Mouse (Mus musculus) right cerebral cortex, adult 18-20 months (tissue): Measurements from ENCODE around the gene Epo.

Experiments used
- DNase-seq: peaks from one replicate; pipeline ENCODE4 v3.0.0; 2022; ENCODE audit warnings: mixed read lengths

Gene Epo

GRCm38 (mm10) chr5:137474351-137474750 is 58.7 kb downstream of the Epo start:
- no peak for DNase-seq

- DNase-seq: no peak
Measured at GRCm38 (mm10) chr5:137472252-137472904, 60.7 kb downstream of the Epo start.

DNA sequence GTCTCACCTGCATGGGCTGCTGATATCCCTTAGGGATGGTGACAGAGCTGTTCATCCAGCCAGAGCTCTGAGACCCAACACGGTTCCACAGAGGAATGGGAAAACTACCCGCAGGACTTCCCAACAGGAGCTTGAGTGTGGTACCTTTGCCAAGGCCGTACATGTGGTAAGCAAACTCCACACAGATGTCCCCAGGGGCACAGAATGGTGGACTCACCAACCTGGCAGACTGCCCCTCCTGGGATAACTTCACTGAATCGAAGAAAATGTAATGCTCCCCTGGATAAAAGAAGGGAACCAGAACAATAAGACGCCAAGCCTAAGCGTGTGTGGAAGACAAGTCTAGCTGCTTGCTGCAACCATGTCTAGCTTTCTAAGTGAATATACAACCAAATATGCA is 66.1 kb downstream of the Epo start:
- DNase-seq: no peak

DNA sequence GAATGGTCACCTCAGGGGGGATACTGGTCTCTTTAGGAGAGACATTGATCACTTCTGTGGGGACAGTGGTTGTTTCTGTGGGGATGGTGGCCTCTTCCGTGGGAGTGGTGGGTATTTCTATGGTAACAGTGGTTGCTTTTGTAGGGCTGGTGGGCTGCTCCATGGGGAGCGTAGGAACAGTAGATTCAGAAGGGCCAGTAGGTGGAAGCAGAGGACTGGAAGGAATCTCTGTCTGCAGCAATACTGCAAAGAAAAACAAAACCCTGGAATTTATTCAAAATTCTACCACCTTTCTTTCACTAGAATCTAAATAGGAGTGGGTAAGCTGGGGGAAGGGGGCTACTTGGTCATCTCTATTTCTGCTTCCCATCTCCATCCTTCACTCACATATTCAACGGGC is 68.0 kb downstream of the Epo start:
- DNase-seq: no peak

GRCm38 (mm10) chr5:137455866-137456591 is 77.0 kb downstream of the Epo start:
- no peak for DNase-seq

DNA sequence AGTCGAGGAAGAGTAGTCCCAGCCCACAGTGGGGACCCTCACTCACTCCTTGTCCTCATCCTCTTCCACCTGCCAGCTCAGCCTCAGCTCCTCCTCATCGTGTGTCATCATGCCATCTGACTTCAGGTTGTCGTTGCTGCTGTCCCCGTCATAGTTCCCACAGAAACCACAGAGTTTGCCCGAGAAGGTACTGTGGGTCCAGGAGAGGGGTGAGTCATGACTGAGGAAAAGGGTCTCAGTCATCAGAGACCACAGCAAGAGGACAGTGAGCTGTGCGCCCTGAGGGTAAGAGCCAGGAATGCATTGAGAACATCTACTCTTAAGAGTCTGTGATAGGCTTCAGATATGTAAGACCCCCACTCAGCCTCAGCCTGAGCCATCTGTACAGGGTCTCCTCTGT is 77.8 kb downstream of the Epo start:
- DNase-seq: no peak

- no peak for DNase-seq
Measured at GRCm38 (mm10) chr5:137445536-137445935, 87.5 kb downstream of the Epo start.

DNA sequence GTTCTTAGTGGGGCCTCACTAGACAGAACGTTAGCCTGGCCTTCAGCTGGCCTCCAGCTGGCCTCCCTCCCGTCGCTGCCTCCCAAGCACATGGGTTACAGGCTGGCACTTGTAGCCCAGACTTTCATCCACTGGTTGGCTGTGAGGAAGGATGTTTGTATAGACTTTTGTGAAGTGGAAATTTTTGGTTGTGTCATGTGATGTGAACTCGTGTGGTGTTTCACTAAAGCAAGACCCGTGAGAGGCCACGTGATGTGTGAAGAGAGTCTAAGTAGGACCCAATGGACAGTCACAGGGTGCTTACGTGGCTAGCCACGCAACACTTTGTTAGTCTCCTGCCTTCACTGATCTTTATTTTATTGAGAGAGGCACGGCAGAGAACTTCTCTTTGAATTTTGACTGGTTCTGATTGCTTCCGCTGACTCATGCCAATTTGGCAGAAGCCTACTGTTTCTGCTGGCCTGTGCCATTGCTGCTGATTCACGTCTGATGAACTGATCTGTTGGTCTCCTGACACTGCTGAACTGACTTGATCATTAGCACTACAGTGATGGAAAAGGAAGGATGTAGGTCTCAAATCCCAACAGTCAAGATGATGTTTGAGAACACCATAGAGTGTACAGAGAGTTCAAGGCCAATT is 92.7 kb downstream of the Epo start:
- no peak for DNase-seq

GRCm38 (mm10) chr5:137433889-137434288 is 99.2 kb downstream of the Epo start:
- no peak for DNase-seq
